Mouse (Mus musculus): ENCODE measurements around the gene Prkar1b. TPM values are rescaled to one million over a fixed set of nuclear protein-coding genes. Genes with fewer than 3 reads are reported as not detected.

The Prkar1b gene
- total RNA-seq, 4 experiments from 2014 or later = 38.5 to 62.4 (median 55.9) TPM

GRCm38 (mm10) chr5:139060460-139061051 lies 89.2 kb downstream of the Prkar1b start:
- no peak for DNase-seq

GRCm38 (mm10) chr5:139053176-139053575 lies 96.6 kb downstream of the Prkar1b start:
- DNase-seq = no peak

GRCm38 (mm10) chr5:139051276-139051675 lies 98.5 kb downstream of the Prkar1b start:
- DNase-seq = no peak

DNA sequence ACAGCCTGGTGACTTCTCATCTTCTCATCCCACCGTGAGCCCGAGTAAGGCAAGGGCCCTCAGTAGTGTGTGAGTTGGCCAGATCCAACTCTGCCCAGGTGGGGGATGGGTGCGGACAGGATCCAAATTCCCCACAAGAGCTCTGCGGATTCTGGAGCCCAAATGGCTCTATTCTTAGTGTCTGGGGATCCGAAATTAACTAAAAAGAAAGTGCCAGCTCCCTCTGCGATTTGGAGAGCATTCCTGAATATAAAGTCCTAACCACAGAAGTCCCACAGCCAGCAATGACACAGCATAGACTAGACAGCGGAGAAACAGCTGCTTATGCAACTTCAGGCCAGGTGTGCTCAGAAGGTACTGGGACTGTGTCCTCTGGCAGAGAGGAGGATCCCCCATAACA lies 100.4 kb downstream of the Prkar1b start:
- DNase-seq = no peak

DNA sequence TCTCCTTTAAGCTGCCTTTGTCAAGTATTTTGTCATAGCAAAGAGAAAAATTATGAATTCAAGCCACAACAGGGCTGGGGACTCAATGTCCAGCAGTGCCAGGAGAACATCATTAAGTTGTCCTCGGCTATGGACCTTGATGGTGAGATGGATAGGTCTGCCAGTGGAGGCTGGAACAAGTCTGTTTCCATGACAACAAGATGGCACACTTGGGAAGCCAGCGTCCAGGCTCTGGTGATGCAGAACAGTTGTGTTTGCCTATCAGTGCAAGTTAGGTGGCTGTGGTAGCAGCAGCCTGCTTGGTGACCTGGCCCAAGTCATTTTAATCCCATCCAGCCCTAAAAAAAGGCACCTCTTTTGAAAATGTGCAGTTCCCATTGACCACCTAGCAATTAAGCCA lies 102.6 kb downstream of the Prkar1b start:
- DNase-seq = no peak

DNA sequence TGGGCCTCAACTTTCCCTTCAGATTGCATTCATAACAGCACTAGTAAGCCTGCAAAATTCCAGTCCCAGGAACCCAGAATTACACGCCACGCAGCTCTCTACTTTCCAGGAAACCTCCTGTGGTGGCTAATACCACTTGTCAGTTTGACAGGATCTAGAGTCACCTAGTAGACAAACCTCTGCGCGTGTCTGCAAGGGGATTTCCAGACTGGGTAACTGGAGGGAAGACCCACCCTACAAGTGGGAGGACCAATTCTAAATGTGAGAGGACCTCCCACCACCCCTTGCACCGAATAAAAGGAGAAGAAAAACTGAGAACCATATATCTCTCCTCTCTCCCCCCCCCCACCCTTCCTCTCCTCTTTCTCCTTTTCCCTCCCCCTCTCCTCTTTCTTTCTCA lies 103.2 kb downstream of the Prkar1b start:
- DNase-seq = no peak

DNA sequence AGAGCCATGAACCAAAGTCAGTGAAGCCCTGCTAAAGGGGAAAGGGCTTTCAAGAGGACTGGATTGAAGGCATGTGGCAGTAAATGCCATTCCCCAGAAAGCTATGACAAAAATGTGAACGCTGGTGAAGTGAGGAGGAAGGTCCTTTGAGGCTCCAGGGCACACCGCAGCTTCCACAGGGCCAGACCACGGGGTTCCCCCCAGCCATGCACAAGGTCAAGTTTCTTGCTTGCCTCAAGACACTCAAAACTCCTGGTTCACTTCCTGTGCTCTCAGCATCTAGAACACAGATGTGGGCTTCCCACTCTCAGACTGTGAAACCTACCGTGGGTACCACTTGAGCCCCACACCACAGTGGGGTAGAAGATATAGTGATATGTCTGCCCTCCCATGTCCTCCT lies 106.3 kb downstream of the Prkar1b start:
- no peak for DNase-seq

DNA sequence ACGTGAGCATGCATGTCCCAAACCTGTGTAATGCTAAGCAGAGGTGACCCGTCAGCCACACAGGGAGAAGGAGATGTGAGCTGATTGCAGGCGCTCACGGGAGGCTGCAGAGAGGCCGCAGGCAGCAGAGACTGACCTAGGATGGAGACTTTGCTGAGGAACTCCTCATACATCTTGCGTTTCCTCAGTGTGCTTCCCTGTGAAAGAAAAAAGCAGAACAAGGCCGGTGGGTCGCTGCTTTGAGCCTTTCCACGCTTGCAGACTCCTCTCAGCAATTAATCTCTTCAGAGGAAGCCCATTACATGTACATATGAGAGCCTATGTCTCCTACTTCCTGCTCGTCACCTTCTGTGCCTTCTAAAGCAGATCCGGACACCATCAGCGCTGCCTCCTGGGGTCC lies 107.5 kb downstream of the Prkar1b start:
- no peak for DNase-seq

DNA sequence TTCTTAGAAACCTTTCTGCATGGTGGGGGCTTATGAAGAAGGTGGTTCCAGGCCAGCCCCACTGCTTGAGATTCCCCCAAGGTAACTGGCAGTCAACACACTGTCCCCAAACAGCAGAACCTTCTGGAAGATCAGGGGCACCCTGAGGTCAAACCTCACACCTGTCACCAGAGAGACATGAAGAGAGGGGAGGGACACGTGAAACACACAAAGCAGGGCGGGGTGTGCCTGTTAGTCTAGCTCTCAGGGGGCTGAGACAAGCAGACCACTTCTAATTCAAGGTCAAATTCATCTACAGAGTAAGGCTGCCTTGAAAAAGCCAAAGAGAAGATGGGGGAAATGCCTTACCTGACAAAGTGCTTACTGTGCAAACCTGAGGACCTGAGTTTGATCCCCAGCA lies 114.6 kb downstream of the Prkar1b start:
- no peak for DNase-seq

DNA sequence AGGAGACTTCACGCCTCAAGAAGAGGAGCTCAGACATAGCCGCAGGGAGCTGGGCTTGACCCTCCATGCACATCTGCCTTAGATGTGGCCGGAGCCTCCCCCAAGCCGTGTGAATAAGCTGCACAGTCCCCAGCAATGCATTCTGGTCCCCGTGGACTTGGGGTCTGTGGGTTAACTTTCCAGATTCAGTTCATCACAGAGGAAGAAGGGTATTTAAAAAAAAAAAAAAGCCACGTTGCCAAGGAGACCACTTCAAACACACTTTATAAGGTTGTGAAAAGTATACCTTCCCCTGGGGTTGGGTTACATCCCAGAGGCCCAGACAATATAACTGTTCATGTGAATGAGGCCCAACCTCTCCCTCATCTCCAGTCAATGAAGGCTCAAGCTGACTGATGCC lies 115.1 kb downstream of the Prkar1b start:
- no peak for DNase-seq

DNA sequence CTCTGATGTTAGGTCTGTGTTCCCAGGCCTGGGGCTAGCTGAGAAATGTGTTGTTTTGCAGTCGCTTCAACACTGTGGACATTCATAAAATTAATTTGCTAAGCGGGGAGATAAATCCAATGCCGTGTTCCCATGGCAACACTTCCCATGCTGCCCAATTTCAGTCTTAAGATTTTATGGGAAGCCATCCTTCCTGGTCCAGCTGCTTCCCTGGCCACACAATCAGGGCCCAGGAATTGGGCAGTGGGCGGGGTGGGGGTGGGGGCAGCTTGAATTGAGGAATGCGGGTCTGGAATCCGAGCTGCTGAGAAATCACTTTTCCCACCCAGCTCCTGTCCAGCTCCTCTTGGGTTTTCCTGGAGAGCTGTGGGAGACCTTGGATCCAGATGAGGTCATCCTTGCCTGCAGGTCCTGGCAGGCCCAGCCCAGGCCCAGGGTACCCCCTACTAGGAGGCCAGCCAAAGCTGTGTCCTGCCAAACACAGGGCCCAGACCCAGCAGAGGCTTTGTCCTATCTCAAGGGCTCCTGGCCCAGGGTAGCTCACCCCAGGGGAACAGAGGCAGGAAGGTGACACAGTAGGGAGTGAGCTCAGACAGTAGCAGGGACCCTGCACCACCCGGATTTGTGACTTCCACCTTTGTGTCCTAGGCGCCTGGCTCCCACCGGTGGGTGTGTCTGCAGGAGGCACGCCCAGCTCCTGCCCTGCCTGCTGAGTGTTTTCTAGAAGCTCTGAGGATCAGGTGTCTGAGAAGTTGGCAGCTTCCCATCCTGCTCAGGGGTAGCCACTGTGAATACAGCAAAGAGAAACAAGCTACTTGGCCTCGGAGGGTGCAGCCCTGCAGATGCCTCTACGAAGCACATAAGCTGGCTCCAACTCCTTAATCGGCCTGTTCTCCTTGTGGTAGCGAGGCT lies 116.1 kb downstream of the Prkar1b start:
- DNase-seq = peak; percentile 50

DNA sequence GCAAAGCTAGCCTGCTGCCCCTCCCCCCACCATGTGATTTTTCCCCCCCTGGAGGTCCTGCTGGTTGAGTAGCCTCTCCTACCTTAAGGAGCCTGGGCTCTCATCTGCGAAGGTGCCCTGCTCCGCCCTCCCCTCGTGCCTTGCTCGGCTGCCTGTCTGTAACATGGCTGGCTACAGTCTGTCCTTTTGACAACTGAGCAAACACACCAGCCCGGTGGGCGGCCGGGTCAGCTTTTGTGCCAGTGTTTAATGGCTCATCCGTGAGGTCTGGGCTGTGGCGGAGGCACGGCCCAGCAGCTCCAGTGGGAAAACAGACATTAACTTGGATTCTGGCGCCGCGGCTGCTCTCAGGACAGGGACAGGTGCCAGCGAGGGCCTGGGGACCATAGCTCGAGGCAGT lies 122.2 kb downstream of the Prkar1b start:
- no peak for DNase-seq

- DNase-seq = no peak
Observed at GRCm38 (mm10) chr5:139024351-139025105, 125.3 kb downstream of the Prkar1b start.

- no peak for DNase-seq
Observed at GRCm38 (mm10) chr5:139020595-139020994, 129.2 kb downstream of the Prkar1b start.

DNA sequence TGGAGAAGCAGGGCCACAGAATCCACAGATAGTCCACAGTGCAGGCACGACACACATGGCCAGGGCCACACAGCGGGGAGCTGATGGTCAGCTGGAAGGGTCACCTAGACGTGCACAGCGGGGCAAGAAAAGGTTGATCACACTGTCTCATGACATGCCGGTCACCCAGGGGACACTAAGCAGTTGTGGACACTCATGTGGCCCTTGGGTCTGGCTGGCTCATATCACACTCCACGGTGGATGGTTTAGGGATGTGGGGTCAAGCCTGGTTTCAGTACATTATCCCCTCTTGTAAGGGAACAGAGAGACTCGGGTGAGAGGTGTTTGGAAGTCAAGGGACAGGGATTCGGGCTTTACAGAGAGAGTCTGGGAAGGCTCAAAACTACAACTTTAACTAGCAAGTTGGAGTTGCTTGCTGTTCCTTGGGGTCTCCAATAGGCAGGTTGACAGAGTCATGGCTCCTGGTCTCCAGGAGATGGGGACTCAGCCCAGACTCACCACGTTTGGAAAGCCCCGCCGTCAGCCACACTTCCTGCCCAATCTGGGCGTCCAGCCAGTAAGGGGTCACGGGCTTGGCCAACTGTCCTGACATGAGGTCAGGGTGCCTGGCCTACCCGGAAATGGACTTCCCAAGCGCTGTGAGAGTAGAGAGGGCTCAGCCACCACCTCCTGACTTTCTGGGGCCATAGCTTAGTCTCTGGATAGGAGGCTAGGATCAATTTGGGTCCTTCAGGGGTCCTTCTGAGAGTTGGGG lies 132.3 kb downstream of the Prkar1b start:
- DNase-seq = peak; percentile 80

DNA sequence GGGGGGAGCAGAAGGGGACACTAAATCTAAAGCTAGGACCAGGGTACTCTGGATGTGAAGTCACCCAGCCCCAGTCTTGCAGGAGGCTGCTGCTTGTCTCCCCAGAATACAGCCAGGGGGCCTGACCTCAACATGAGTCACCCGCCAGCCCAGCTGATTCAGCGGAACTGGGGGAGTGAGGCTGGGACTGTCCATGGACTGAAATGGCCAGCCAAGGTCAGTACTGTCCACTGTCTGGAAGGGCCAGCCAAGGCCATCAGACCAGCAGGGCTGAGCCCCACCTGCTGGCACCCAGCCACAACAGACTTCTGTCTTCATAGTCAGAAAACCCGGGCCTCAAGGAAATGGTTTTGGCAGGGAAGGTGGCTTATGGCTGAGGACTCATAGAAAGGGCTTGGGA lies 134.7 kb downstream of the Prkar1b start:
- DNase-seq = peak; percentile 96

- DNase-seq = no peak
Observed at GRCm38 (mm10) chr5:139010649-139011048, 139.2 kb downstream of the Prkar1b start.

- DNase-seq = no peak
Observed at GRCm38 (mm10) chr5:139007141-139007775, 142.5 kb downstream of the Prkar1b start.

- no peak for DNase-seq
Observed at GRCm38 (mm10) chr5:139004588-139004987, 145.2 kb downstream of the Prkar1b start.

- no peak for DNase-seq
Observed at GRCm38 (mm10) chr5:138999716-139000115, 150.1 kb downstream of the Prkar1b start.

- no peak for DNase-seq
Observed at GRCm38 (mm10) chr5:138997936-138998580, 151.7 kb downstream of the Prkar1b start.

All from adrenal gland, adult 8-10 months (tissue).